Mouse (Mus musculus) myocyte (in vitro differentiated cells): Measurements from ENCODE around the gene Tmem203.

Experiments used
- CEBPB ChIP-seq: IDR thresholded peaks from 2 replicates; pipeline ENCODE4 v1.6.1; 2011; ENCODE audit warnings: mild to moderate bottlenecking, moderate library complexity; ENCODE audit not compliant: poor library complexity, insufficient read depth, severe bottlenecking
- MAX ChIP-seq: IDR thresholded peaks from one replicate; pipeline ENCODE4 v1.6.1; 2011; ENCODE audit warnings: low read depth, mild to moderate bottlenecking, control low read depth
- MYOG ChIP-seq, 3 experiments: IDR thresholded peaks; one replicate each; pipeline ENCODE4 v1.6.1; 2011; ENCODE audit warnings: control low read depth in 2 of 3, low read depth in 2 of 3, mild to moderate bottlenecking in 2 of 3; ENCODE audit not compliant: insufficient read length in 2 of 3, control insufficient read depth in 1 of 3, insufficient read depth in 1 of 3
- POLR2A ChIP-seq: IDR thresholded peaks from one replicate; pipeline ENCODE4 v1.6.1; 2011; ENCODE audit warnings: low read depth, mild to moderate bottlenecking, control low read depth, moderate library complexity; ENCODE audit not compliant: insufficient read length
- POLR2AphosphoS2 ChIP-seq: IDR thresholded peaks from one replicate; pipeline ENCODE4 v1.6.1; 2011; ENCODE audit warnings: low read depth, control low read depth; ENCODE audit not compliant: insufficient read length
- REST ChIP-seq: IDR thresholded peaks from one replicate; pipeline ENCODE4 v1.6.1; 2011; ENCODE audit warnings: mild to moderate bottlenecking, control low read depth, moderate library complexity; ENCODE audit not compliant: insufficient read depth, insufficient read length
- TCF3 ChIP-seq: IDR thresholded peaks from one replicate; pipeline ENCODE4 v1.6.1; 2011; ENCODE audit warnings: low read depth, control low read depth; ENCODE audit not compliant: insufficient read length
- USF1 ChIP-seq: IDR thresholded peaks from one replicate; pipeline ENCODE4 v1.6.1; 2011; ENCODE audit warnings: low read depth, mild to moderate bottlenecking, control low read depth, moderate library complexity

DNA sequence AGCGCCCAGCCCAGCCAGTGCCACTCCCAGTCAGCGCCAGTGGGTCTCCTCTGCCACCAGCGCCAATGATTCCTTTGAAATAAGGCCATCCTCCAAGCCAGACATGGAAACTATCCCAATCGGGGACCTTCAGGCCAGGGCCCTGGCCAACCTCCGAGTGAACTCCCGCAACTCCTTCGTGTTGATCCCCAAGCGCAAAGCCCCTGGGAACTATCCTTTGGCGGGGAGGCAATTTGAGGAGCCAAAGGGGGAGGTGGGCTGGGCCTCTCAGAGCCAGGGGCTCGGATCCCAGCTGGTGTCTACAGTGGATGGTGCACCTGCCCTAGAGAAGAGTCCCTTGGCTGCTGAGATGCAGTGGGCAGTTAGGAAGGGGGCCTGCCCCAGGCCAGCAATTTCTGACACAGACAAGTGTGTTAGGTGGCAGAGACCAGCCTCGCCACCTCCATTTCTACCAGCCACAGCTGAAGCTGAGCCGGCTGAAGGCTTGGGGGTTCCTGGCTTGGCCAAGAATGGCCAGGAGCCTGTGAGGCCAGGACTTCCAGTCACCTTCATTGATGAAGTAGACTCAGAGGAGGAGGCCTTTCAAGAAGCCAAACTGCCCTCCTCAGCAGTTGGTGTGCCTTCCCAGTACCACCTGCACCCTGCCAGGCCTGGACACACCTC lies 8.5 kb downstream of the Tmem203 start:
- TF ChIP-seq USF1 (no peak), CEBPB (no peak), MAX (no peak), POLR2A (no peak), MYOG (IDR thresholded peaks at IDR 0.05; ENCODE audit: control insufficient read depth in 1 of 3, insufficient read depth in 1 of 3, insufficient read length in 2 of 3, low read depth in 2 of 3) (no peak), REST (no peak), TCF3 (no peak), POLR2AphosphoS2 (no peak)
